Mouse (Mus musculus): ENCODE measurements around the gene Ckap2. TPM values are rescaled to one million over a fixed set of nuclear protein-coding genes. Genes with fewer than 3 reads are reported as not detected.

Ckap2 gene
- polyA plus RNA-seq, 1 experiment from 2014 or later, result 56.0 TPM

- WGBS, result 0% methylated on average over 73 of the region's 73 CpGs
- Histone ChIP-seq H3K9ac (peak within 1 kb of the TSS; percentile 92), H3K36me3 (no peaks in the 10 kb centered on the region), H3K27me3 (no peaks in the 10 kb centered on the region), H3K9me3 (no peaks in the 10 kb centered on the region), H3K4me1 (peaks cover 13% of the 10 kb centered on the region), H3K4me3 (peak within 1 kb of the TSS; percentile 78), H3K4me2 (peak within 1 kb of the TSS; percentile 55), H3K27ac (peak within 1 kb of the TSS; percentile 99)
- ATAC-seq (ENCODE audit: borderline replicate concordance, extremely low read depth, low FRiP score, low TSS enrichment), result peak; percentile 91
These were observed 7.2 kb upstream of the Ckap2 start, which contains the start of gene Vps36 for GRCm38 (mm10) chr8:22192660-22193431. Gene Vps36, plus strand, starts transcription at chr8:22192809.

- Histone ChIP-seq H3K9me3 (no peaks in the 10 kb centered on the region), H3K27ac (peak overlapping the region; percentile 95), H3K4me1 (peaks cover 27% of the 10 kb centered on the region), H3K9ac (peak overlapping the region; percentile 75), H3K4me3 (peak overlapping the region; percentile 94), H3K36me3 (no peaks in the 10 kb centered on the region; the same call in 1 of the 2 replicates), H3K27me3 (no peaks in the 10 kb centered on the region), H3K4me2 (peak overlapping the region; percentile 85)
- 0% methylated on average over 3 of the region's 3 CpGs for WGBS
- peak; percentile 48 for ATAC-seq (ENCODE audit: borderline replicate concordance, extremely low read depth, low FRiP score, low TSS enrichment)
These were observed 735 bp downstream of the Ckap2 start for GRCm38 (mm10) chr8:22184884-22185283.

- H3K27ac ChIP-seq, result no peak overlapping the region
- H3K4me2 ChIP-seq, result no peak overlapping the region
- H3K4me1 ChIP-seq, result 0 out of 2 replicates have a peak, but pooled peaks cover 6% of the 10 kb centered on the region
- WGBS, result 95% methylated on average over 7 of the region's 7 CpGs
- no peak for ATAC-seq (ENCODE audit: borderline replicate concordance, extremely low read depth, low FRiP score, low TSS enrichment)
- no peaks in the 10 kb centered on the region for H3K9me3 ChIP-seq
- H3K36me3 ChIP-seq, result peaks cover 52% of the 10 kb centered on the region
- no peaks in the 10 kb centered on the region for H3K27me3 ChIP-seq
- no peak overlapping the region for H3K4me3 ChIP-seq
- H3K9ac ChIP-seq, result no peak overlapping the region
These were observed 9.7 kb downstream of the Ckap2 start for GRCm38 (mm10) chr8:22175966-22176365.

- Histone ChIP-seq H3K4me1 (0 out of 2 replicates have a peak, but pooled peaks cover 10% of the 10 kb centered on the region), H3K4me2 (no peak overlapping the region), H3K9me3 (no peaks in the 10 kb centered on the region), H3K4me3 (no peak overlapping the region), H3K36me3 (peaks cover 36% of the 10 kb centered on the region), H3K27ac (no peak overlapping the region), H3K27me3 (no peaks in the 10 kb centered on the region), H3K9ac (no peak overlapping the region)
- no peak for ATAC-seq (ENCODE audit: borderline replicate concordance, extremely low read depth, low FRiP score, low TSS enrichment)
- 94% methylated on average over 5 of the region's 5 CpGs for WGBS
These were observed 16.5 kb downstream of the Ckap2 start for GRCm38 (mm10) chr8:22169167-22169566.

- peak; percentile 99 for ATAC-seq (ENCODE audit: borderline replicate concordance, extremely low read depth, low FRiP score, low TSS enrichment)
- Histone ChIP-seq H3K36me3 (peaks cover 26% of the 10 kb centered on the region), H3K4me3 (peak within 1 kb of the TSS; percentile 51), H3K27me3 (no peaks in the 10 kb centered on the region), H3K4me1 (0 out of 2 replicates have a peak, but pooled peaks cover 10% of the 10 kb centered on the region), H3K9me3 (no peaks in the 10 kb centered on the region), H3K9ac (peak within 1 kb of the TSS; percentile 50), H3K27ac (peak within 1 kb of the TSS; percentile 70), H3K4me2 (peak within 1 kb of the TSS; percentile 69)
- WGBS, result under 1% methylated on average over 39 of the region's 43 CpGs
These were observed 19.5 kb downstream of the Ckap2 start, which contains the start of gene Nek3 for GRCm38 (mm10) chr8:22166080-22166603. Gene Nek3, minus strand, starts transcription at chr8:22166435.

GRCm38 (mm10) chr8:22165251-22166079, 20.2 kb downstream of the Ckap2 start:
- Histone ChIP-seq H3K4me3 (peak overlapping the region; percentile 51), H3K27me3 (no peaks in the 10 kb centered on the region), H3K9ac (peak overlapping the region; percentile 50), H3K4me2 (peak overlapping the region; percentile 69), H3K9me3 (no peaks in the 10 kb centered on the region), H3K27ac (peak overlapping the region; percentile 70), H3K36me3 (peaks cover 19% of the 10 kb centered on the region), H3K4me1 (0 out of 2 replicates have a peak, but pooled peaks cover 10% of the 10 kb centered on the region)
- 46% methylated on average over 10 of the region's 10 CpGs for WGBS
- ATAC-seq (ENCODE audit: borderline replicate concordance, extremely low read depth, low FRiP score, low TSS enrichment), result no peak

GRCm38 (mm10) chr8:22164431-22164830, 21.2 kb downstream of the Ckap2 start:
- no peak overlapping the region for H3K9ac ChIP-seq
- 0 out of 2 replicates have a peak, but pooled peaks cover 10% of the 10 kb centered on the region for H3K4me1 ChIP-seq
- H3K27ac ChIP-seq, result no peak overlapping the region
- no peak overlapping the region for H3K4me3 ChIP-seq
- ATAC-seq (ENCODE audit: borderline replicate concordance, extremely low read depth, low FRiP score, low TSS enrichment), result no peak
- 70% methylated on average over 10 of the region's 10 CpGs for WGBS
- peaks cover 17% of the 10 kb centered on the region for H3K36me3 ChIP-seq
- no peaks in the 10 kb centered on the region for H3K9me3 ChIP-seq
- H3K4me2 ChIP-seq, result no peak overlapping the region
- no peaks in the 10 kb centered on the region for H3K27me3 ChIP-seq

GRCm38 (mm10) chr8:22162206-22162605, 23.4 kb downstream of the Ckap2 start:
- no peak overlapping the region for H3K27ac ChIP-seq
- 0 out of 2 replicates have a peak, but pooled peaks cover 5% of the 10 kb centered on the region for H3K36me3 ChIP-seq
- 66% methylated on average over 8 of the region's 8 CpGs for WGBS
- no peak for ATAC-seq (ENCODE audit: borderline replicate concordance, extremely low read depth, low FRiP score, low TSS enrichment)
- H3K9ac ChIP-seq, result no peak overlapping the region
- no peaks in the 10 kb centered on the region for H3K27me3 ChIP-seq
- no peak overlapping the region for H3K4me2 ChIP-seq
- no peaks in the 10 kb centered on the region for H3K9me3 ChIP-seq
- H3K4me1 ChIP-seq, result 0 out of 2 replicates have a peak, but pooled peaks cover 10% of the 10 kb centered on the region
- no peak overlapping the region for H3K4me3 ChIP-seq

GRCm38 (mm10) chr8:22150345-22150663, 35.3 kb downstream of the Ckap2 start:
- Histone ChIP-seq H3K4me3 (no peak overlapping the region), H3K27ac (peak overlapping the region; percentile 65; the same call in 1 of the 2 replicates), H3K4me1 (peaks cover 7% of the 10 kb centered on the region), H3K36me3 (0 out of 2 replicates have a peak, but pooled peaks cover 11% of the 10 kb centered on the region), H3K27me3 (no peaks in the 10 kb centered on the region), H3K4me2 (no peak overlapping the region), H3K9ac (no peak overlapping the region), H3K9me3 (no peaks in the 10 kb centered on the region)
- peak; percentile 23; the same call in 1 of the 2 replicates for ATAC-seq (ENCODE audit: borderline replicate concordance, extremely low read depth, low FRiP score, low TSS enrichment)
- WGBS, result 45% methylated on average over 3 of the region's 3 CpGs

GRCm38 (mm10) chr8:22149643-22150344, 35.8 kb downstream of the Ckap2 start:
- H3K4me3 ChIP-seq, result no peak overlapping the region
- H3K36me3 ChIP-seq, result 0 out of 2 replicates have a peak, but pooled peaks cover 7% of the 10 kb centered on the region
- H3K27ac ChIP-seq, result peak overlapping the region; percentile 65
- no peak overlapping the region for H3K9ac ChIP-seq
- peak overlapping the region; percentile 17; the same call in 1 of the 2 replicates for H3K4me2 ChIP-seq
- no peaks in the 10 kb centered on the region for H3K9me3 ChIP-seq
- no peaks in the 10 kb centered on the region for H3K27me3 ChIP-seq
- H3K4me1 ChIP-seq, result peaks cover 7% of the 10 kb centered on the region
- 50% methylated on average over 11 of the region's 11 CpGs for WGBS
- ATAC-seq (ENCODE audit: borderline replicate concordance, extremely low read depth, low FRiP score, low TSS enrichment), result peak; percentile 64

GRCm38 (mm10) chr8:22148367-22148740, 37.3 kb downstream of the Ckap2 start:
- no peaks in the 10 kb centered on the region for H3K36me3 ChIP-seq
- no peak overlapping the region for H3K9ac ChIP-seq
- no peak for ATAC-seq (ENCODE audit: borderline replicate concordance, extremely low read depth, low FRiP score, low TSS enrichment)
- 85% methylated on average over 7 of the region's 7 CpGs for WGBS
- no peaks in the 10 kb centered on the region for H3K9me3 ChIP-seq
- H3K4me3 ChIP-seq, result no peak overlapping the region
- H3K4me1 ChIP-seq, result peaks cover 7% of the 10 kb centered on the region
- no peak overlapping the region for H3K4me2 ChIP-seq
- H3K27ac ChIP-seq, result no peak overlapping the region
- no peaks in the 10 kb centered on the region for H3K27me3 ChIP-seq

Measured in lung, embryonic 15.5 days (tissue).